Mouse (Mus musculus): ENCODE measurements around the gene Dnajc6. TPM values are rescaled to one million over a fixed set of nuclear protein-coding genes. Genes with fewer than 3 reads are reported as not detected.

Gene Dnajc6
- polyA plus RNA-seq, 1 experiment, result 109 TPM

GRCm38 (mm10) chr4:101620206-101620605 lies 123.8 kb downstream of the Dnajc6 start:
- no peak for DNase-seq
- 62% methylated on average over 2 of the region's 2 CpGs for WGBS
- Histone ChIP-seq H3K27me3 (ENCODE audit: control insufficient read depth, insufficient read depth, low read length) (no peaks in the 10 kb centered on the region), H3K4me3 (replicated peaks; ENCODE audit: insufficient read depth, low read depth, low read length) (no peak overlapping the region), H3K4me1 (ENCODE audit: control insufficient read depth, insufficient read depth, low read length) (no peaks in the 10 kb centered on the region), H3K27ac (ENCODE audit: insufficient read depth, low read length) (no peak overlapping the region)
- TF ChIP-seq POLR2A (IDR thresholded peaks at IDR 0.05; ENCODE audit: borderline replicate concordance, insufficient read depth, low read length) (no peak), CTCF (IDR thresholded peaks at IDR 0.05; ENCODE audit: borderline replicate concordance, insufficient read depth, low read depth, low read length) (no peak)

DNA sequence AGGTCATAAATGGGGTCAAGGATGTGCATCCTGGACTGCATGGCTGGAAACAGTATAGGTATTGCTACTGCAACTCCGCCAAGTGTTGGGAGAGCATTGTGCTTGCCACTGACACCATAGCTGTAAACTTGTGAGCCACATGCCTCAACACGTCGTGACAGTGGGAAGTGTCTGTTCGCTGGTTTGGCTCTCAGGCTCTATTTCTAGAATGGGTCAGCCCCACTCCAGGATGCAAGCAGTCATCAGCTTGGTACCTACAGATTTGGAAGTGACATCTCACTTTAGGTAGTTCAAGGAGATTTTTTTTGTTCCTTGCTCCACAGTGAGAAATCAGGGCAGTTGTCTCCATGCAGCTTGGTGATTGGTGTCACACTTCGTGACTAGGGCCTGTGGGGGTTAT lies 124.8 kb downstream of the Dnajc6 start:
- Histone ChIP-seq H3K27ac (ENCODE audit: insufficient read depth, low read length) (no peak overlapping the region), H3K4me1 (ENCODE audit: control insufficient read depth, insufficient read depth, low read length) (no peaks in the 10 kb centered on the region), H3K4me3 (replicated peaks; ENCODE audit: insufficient read depth, low read depth, low read length) (no peak overlapping the region), H3K27me3 (ENCODE audit: control insufficient read depth, insufficient read depth, low read length) (no peaks in the 10 kb centered on the region)
- WGBS, result 85% methylated on average over 5 of the region's 5 CpGs
- no peak for DNase-seq
- TF ChIP-seq POLR2A (IDR thresholded peaks at IDR 0.05; ENCODE audit: borderline replicate concordance, insufficient read depth, low read length) (no peak), CTCF (IDR thresholded peaks at IDR 0.05; ENCODE audit: borderline replicate concordance, insufficient read depth, low read depth, low read length) (no peak)

DNA sequence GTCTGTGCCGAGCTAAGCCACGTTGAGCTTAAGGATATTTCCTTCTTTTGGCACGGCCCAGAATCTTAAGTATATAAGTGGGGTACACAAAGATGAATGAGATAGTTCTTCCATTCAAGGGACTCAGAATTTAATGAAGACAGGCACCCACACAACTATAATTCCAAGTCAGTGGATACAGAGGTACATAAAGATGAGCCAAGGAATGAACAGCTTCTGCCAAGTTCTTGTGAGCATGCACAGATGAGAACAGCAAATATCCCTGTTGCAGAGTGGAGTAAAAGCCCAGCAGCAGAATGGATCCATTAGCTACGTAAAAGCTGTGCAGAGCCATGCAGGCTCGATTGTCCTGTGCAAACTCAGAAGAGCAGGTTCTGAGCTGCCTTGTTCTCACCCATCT lies 128.8 kb downstream of the Dnajc6 start:
- H3K4me3 ChIP-seq (replicated peaks; ENCODE audit: insufficient read depth, low read depth, low read length), result no peak overlapping the region
- DNase-seq, result no peak
- no peaks in the 10 kb centered on the region for H3K4me1 ChIP-seq (ENCODE audit: control insufficient read depth, insufficient read depth, low read length)
- TF ChIP-seq POLR2A (IDR thresholded peaks at IDR 0.05; ENCODE audit: borderline replicate concordance, insufficient read depth, low read length) (no peak), CTCF (IDR thresholded peaks at IDR 0.05; ENCODE audit: borderline replicate concordance, insufficient read depth, low read depth, low read length) (no peak)
- H3K27me3 ChIP-seq (ENCODE audit: control insufficient read depth, insufficient read depth, low read length), result no peaks in the 10 kb centered on the region
- no peak overlapping the region for H3K27ac ChIP-seq (ENCODE audit: insufficient read depth, low read length)
- 83% methylated on average over 5 of the region's 5 CpGs for WGBS

DNA sequence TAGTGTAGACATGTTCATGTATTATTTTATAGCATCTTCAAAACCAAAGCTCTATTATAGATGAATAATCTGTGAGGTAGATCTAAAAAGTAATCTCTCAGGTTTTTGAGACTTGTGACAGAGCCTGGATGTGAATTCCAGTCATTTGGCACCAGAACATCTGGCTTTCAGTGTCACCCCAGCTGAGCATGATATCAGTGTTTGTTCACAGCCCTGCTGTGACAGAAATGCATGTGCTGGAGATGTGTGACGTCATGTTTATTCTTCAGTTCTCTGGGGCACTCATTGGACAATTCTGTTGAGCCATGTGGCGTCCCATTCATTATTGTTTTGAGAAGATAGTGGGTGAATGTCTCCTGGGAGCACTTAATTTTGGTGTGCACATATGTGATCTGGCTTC lies 139.1 kb downstream of the Dnajc6 start:
- Histone ChIP-seq H3K27me3 (ENCODE audit: control insufficient read depth, insufficient read depth, low read length) (no peaks in the 10 kb centered on the region), H3K27ac (ENCODE audit: insufficient read depth, low read length) (no peak overlapping the region), H3K4me3 (replicated peaks; ENCODE audit: insufficient read depth, low read depth, low read length) (no peak overlapping the region), H3K4me1 (ENCODE audit: control insufficient read depth, insufficient read depth, low read length) (no peaks in the 10 kb centered on the region)
- WGBS, result 71% methylated on average over 2 of the region's 2 CpGs
- no peak for DNase-seq
- TF ChIP-seq CTCF (IDR thresholded peaks at IDR 0.05; ENCODE audit: borderline replicate concordance, insufficient read depth, low read depth, low read length) (no peak), POLR2A (IDR thresholded peaks at IDR 0.05; ENCODE audit: borderline replicate concordance, insufficient read depth, low read length) (no peak)

DNA sequence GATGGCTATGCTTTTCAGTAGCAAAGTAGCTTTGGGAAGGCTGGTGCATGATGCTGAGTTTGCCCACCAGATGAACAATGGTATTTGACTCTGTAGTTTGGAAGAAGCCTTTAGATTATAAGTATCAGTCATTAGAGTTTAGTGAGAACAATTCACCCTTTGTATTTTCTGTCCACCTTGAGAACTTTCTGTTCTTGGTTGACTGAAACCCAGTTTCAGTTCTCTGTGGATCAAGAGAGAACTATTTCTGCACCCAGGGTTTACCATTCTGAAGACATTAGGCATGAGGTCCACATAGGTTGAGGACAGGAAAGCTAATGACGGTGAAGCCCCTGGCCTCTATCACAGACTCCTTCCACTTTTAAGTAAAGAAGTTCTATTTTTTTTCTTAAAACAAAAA lies 141.0 kb downstream of the Dnajc6 start:
- H3K27me3 ChIP-seq (ENCODE audit: control insufficient read depth, insufficient read depth, low read length), result no peaks in the 10 kb centered on the region
- no peak for DNase-seq
- 95% methylated on average over 1 of the region's 1 CpGs for WGBS

GRCm38 (mm10) chr4:101640631-101641030 lies 144.2 kb downstream of the Dnajc6 start:
- DNase-seq, result no peak
- H3K27me3 ChIP-seq (ENCODE audit: control insufficient read depth, insufficient read depth, low read length), result no peaks in the 10 kb centered on the region
- no peak overlapping the region for H3K27ac ChIP-seq (ENCODE audit: insufficient read depth, low read length)
- TF ChIP-seq CTCF (IDR thresholded peaks at IDR 0.05; ENCODE audit: borderline replicate concordance, insufficient read depth, low read depth, low read length), result no peak
- TF ChIP-seq POLR2A (IDR thresholded peaks at IDR 0.05; ENCODE audit: borderline replicate concordance, insufficient read depth, low read length), result no peak
- no peaks in the 10 kb centered on the region for H3K4me1 ChIP-seq (ENCODE audit: control insufficient read depth, insufficient read depth, low read length)
- no peak overlapping the region for H3K4me3 ChIP-seq (replicated peaks; ENCODE audit: insufficient read depth, low read depth, low read length)
- 87% methylated on average over 5 of the region's 5 CpGs for WGBS

More for the DNA sequence above, 141.0 kb downstream of the Dnajc6 start:
- TF ChIP-seq POLR2A (IDR thresholded peaks at IDR 0.05; ENCODE audit: borderline replicate concordance, insufficient read depth, low read length) (no peak), CTCF (IDR thresholded peaks at IDR 0.05; ENCODE audit: borderline replicate concordance, insufficient read depth, low read depth, low read length) (no peak)
- no peak overlapping the region for H3K4me3 ChIP-seq (replicated peaks; ENCODE audit: insufficient read depth, low read depth, low read length)
- no peak overlapping the region for H3K27ac ChIP-seq (ENCODE audit: insufficient read depth, low read length)
- no peaks in the 10 kb centered on the region for H3K4me1 ChIP-seq (ENCODE audit: control insufficient read depth, insufficient read depth, low read length)

DNA sequence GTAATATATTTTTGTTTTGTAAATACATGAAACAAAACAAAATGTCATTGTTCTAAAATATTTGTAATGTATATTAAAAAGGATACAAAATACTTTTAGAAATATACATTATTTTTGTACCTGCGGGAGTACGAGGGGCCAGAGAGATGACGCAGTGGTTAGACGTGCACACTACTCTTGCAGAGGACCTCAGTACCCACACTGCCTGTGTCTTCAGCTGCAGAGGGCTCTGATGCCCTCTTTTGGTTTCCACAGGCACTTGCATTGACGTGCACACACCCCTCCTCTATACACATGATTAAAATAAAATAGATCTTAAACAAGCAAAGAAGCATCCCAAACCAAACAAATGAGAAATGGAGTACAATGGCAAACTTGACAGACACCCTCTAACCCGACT lies 146.3 kb downstream of the Dnajc6 start:
- no peak for DNase-seq
- no peaks in the 10 kb centered on the region for H3K4me1 ChIP-seq (ENCODE audit: control insufficient read depth, insufficient read depth, low read length)
- no peaks in the 10 kb centered on the region for H3K27me3 ChIP-seq (ENCODE audit: control insufficient read depth, insufficient read depth, low read length)
- WGBS, result 79% methylated on average over 6 of the region's 6 CpGs
- TF ChIP-seq POLR2A (IDR thresholded peaks at IDR 0.05; ENCODE audit: borderline replicate concordance, insufficient read depth, low read length) (no peak), CTCF (IDR thresholded peaks at IDR 0.05; ENCODE audit: borderline replicate concordance, insufficient read depth, low read depth, low read length) (peak; percentile 27; the same call in 1 of the 2 replicates)
- no peak overlapping the region for H3K27ac ChIP-seq (ENCODE audit: insufficient read depth, low read length)
- H3K4me3 ChIP-seq (replicated peaks; ENCODE audit: insufficient read depth, low read depth, low read length), result no peak overlapping the region

DNA sequence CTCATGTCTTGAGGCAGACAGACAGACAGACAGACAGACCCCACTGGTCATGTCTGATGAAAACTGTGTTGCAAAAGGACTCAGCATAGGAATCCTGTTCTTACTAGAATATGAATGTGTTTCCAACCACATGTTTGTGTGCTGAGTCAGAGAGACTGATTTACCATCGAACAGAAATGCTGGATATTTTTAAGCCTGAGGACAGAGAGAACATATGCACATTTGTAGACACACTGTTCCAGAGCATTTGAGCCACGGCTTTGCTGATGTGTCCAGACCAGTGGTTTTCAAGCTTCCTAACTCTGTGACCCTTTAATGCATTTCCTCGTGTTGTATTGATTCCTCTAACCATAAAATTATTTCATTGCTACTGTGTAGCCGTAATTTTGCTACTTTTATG lies 146.8 kb downstream of the Dnajc6 start:
- Histone ChIP-seq H3K27ac (ENCODE audit: insufficient read depth, low read length) (no peak overlapping the region), H3K27me3 (ENCODE audit: control insufficient read depth, insufficient read depth, low read length) (no peaks in the 10 kb centered on the region), H3K4me3 (replicated peaks; ENCODE audit: insufficient read depth, low read depth, low read length) (no peak overlapping the region), H3K4me1 (ENCODE audit: control insufficient read depth, insufficient read depth, low read length) (no peaks in the 10 kb centered on the region)
- WGBS, result 81% methylated on average over 4 of the region's 4 CpGs
- TF ChIP-seq POLR2A (IDR thresholded peaks at IDR 0.05; ENCODE audit: borderline replicate concordance, insufficient read depth, low read length) (no peak), CTCF (IDR thresholded peaks at IDR 0.05; ENCODE audit: borderline replicate concordance, insufficient read depth, low read depth, low read length) (no peak)
- no peak for DNase-seq

Measured in cerebellum, adult 2 months (tissue).